Mouse (Mus musculus): ENCODE data around the gene Nudt3.
"Not testable (repeated sequence)": the region's sequence is repeated elsewhere in the genome, so short reads cannot be mapped to it uniquely, and the experiment has no call there.

Nudt3 gene

DNA sequence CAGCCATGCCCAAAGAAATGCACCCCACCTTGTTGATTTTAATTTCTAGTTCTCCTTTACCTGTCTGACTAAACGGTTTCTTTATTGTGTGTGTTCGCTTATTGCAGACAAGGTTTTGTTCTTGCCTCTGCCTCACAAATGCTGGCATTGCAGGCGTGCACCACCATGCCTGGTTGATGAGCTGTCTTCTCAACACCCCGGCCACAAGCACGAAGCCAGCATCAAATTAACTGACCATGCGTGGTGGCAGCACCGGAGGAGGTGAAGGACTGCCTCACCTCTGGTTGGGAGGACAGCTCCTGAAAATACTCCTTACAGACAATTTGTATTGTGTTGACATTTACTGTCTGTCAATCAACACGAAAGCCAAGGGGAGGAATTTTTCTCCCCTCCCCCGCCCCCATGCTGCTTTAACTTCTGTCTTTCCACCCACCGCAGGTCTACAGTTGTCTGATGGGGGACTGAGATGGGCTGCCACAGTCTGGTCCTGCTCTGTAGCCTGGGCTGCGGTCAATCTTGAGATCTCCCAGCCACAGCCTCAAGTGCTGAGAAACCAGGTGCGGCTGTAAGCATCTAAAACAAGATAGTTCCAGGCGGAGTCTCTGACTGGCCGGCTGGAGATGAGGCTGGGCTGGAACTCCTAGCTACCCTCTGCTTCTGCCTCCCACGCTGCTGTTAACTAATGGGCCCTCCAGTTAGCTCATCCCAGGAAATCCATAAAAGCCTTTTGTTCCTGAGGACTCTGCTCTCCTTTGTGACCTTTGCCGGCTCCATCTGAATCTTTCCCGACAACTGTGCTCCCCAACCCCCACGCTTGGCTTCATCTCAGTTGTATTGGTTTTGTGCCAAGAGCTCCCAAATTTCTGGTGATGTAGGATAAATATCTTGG, 13.1 kb upstream of the Nudt3 start, which contains the start of gene Rps10:
Gene Rps10 (minus strand): TSS at position 538 of the 889 bp plus-strand sequence.
- no peak for DNase-seq (ENCODE audit: low read depth, low spot score)

GRCm38 (mm10) chr17:27635575-27635903, 12.2 kb upstream of the Nudt3 start:
- not testable (repeated sequence) for DNase-seq (ENCODE audit: low read depth, low spot score)

DNA sequence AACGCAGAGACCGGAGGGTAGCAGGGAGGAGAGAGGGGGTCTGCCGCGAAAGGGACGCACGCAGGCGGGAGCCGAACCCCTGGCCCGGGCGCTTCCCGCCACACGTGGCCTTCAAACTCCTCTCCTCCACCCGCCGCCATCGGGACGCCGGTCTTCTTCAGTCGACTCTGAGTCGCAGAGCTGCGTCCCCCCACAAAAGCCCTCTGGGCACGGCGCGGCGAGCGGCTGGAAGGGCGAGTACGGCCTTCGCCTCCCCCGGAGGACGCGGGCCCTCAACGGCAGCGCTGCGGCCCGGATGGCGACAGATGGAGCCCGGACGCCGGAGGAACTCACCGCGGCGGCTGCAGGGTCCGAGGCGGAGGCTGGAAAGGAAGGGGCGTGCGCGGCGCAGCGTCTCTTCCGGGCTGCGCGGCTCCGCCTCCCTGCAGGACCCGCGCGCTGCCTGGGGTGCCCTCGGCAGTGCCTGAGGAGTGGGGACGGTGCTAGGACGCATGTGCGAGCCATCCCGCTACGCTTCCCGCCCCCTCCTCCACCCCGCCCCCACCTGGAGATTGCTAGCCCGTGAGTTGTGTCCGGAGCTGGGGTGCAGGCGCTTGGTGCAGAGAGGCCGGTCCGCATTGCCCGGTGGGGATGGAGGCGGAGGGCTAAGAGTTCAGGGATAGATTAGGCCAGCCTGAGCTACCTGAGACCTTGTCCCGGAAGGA, 11.7 kb upstream of the Nudt3 start, which contains the start of gene RPS10-NUDT3:
Gene RPS10-NUDT3 (minus strand): TSS at position 352 of the 704 bp plus-strand sequence.
- peak; percentile 87 for DNase-seq (ENCODE audit: low read depth, low spot score)

DNA sequence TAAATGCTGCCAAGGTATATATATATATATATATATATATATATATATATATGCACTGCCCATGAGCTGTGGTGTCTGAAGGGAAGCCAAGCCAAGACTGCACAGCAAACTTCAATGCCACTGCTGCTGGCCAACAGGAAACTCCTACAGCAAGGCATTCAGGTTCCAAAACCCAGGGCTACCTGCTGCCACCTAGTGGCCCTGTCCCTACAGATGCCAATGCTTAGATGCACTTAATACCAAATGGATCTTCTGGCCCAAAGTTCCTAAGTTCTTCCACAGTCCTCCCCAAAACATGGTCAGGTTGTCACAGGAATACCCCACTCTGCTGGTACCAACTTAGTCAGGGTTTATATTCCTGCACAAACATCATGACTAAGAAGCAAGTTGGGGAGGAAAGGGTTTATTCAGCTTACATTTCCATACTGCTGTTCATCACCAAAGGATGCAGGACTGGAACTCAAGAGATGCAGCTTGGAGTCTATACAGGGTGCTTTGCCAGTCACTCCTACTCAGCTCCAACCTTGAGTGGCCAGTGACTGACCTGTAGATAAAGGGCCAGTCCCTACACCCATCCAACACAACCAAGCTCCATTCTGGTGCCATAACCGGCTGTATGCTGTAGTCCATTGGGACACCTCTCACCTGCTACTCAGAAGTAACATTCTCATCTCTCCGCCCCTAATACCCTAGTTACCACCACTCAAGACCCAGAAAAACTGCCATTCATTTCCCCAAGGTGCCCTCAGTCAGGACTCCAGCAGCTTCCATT, 6.1 kb upstream of the Nudt3 start:
- peak; percentile 63 for DNase-seq (ENCODE audit: low read depth, low spot score)

DNA sequence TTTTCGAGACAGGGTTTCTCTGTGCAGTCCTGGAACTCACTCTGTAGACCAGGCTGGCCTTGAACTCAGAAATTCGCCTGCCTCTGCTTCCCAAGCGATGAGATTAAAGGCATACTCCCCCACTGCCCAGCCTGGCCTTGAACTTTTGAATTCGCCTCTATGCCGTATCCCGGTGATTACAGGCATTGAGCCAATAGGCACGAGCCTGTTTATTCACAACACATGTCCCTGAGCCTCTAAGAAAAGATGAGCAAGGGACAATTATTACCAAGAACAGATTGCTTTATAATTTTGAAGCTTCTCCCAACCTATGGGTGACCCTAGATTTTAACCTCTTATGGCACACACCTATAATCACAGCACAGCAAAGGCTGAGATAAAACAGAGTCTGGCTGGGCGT, 5.1 kb upstream of the Nudt3 start:
- DNase-seq (ENCODE audit: low read depth, low spot score), result no peak

DNA sequence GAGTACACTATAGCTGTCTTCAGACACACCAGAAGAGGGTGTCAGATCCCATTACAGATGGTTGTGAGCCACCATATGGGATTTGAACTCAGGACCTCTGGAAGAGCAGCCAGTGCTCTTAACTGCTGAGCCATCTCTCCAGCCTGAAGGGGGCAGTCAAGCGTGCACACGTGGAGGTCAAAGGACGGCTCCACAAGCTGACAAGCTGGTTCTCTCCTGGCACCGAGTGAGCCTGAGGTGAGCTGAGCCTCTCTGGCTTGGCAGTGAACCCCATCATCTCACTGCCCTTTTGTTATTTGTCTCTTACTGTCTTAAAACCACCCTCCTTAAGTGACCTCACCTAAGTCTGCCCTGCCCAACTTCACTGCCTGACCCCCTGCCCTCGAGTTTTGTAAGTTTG, 4.2 kb upstream of the Nudt3 start:
- no peak for DNase-seq (ENCODE audit: low read depth, low spot score)

- DNase-seq (ENCODE audit: low read depth, low spot score), result no peak
Measured at GRCm38 (mm10) chr17:27626681-27627080, 3.4 kb upstream of the Nudt3 start.

DNA sequence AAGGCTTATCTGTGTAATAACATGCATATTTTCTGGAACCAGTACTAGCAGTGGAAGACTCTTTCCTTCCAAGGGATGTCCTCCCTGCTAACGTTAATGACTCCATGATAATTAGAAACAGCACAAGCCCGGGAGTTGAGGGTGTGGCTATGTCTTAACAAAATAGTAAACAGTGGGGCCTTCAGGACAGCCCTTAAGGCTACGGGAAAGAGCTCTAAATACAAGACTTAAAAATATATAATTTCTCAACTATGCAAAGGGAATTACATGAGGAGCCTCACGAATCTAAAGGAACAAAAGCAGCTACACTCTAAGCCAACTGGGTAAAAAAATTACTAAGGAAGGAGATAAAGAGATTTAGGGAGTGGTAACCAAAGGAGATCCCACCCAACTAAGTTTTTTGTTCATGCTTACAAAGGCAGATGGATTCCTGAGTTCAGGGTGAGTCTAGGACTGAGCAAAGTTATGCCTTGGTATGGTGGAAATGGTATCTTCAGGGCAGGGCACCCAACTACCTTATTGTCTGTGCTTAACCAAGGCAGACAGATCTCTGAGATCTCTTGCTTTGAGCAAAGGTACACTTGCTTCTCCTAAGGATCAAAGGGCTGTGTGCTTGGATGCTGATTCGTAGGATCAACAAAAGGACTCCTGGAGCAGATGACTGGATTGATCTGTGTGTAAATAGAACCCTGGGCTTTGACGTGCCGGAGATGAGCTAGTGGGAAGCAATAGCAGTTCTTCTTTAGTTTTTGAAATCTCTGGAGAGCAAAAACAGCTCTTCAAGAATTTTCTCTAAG, 2.4 kb upstream of the Nudt3 start:
- no peak for DNase-seq (ENCODE audit: low read depth, low spot score)

DNA sequence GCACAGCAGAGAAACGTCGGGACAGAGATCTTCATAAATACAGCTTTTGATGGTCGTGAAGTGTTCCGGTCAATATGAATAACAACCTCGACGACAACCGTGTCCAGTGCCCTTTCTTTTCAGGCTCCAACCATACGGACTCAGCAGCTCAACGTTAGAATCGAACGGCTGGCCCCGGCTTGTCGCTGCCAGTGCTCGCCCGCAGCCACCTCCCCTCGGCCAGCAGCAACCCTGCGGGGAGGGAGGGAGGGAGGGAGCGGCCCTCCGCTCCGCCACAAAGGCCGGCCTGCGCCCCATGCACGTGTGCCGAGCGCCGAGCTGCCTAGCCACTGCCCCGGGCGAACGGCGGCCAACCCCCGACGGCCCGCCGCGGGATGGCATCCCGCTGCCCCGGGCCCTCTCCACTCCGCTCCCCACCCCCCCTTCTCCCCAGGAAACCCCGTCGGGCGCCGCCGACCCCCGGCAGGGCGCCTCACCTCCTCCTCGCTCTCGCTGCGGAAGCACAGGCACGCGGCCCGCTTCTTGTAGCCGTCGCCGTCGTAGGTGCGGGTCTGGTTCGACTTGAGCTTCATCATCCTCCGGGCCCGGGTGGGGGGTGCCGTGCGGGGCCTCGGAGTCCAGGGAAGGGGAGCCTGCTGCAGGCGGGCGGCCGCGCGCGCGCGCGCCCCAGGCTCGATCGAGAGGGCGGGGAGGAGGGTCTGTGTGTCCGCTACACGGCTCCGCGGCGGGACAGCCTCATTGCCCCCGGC, 510 bp downstream of the Nudt3 start:
- DNase-seq (ENCODE audit: low read depth, low spot score), result no peak

GRCm38 (mm10) chr17:27621705-27622531, 1.4 kb downstream of the Nudt3 start:
- DNase-seq (ENCODE audit: low read depth, low spot score), result no peak

- DNase-seq (ENCODE audit: low read depth, low spot score), result no peak
Measured at GRCm38 (mm10) chr17:27621161-27621560, 2.1 kb downstream of the Nudt3 start.

DNA sequence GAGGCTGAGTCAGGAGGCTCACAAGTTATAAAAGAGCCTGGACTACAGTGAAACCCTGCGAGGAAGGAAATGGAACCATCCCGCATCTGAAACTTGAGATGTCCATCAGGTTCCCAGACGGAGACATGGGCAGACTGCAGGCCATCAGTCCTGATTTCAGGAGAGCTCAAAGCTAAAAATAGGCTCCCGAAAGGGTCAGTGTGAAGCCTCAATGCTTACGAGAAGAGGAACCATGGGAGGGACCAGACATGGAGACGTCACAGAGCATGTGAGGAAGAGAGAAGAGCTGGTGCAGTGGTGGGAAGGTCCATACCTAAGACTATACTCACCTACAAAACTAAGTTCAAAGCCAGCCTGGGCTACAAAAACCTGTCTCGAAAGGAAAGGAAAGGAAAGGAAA, 7.9 kb downstream of the Nudt3 start:
- no peak for DNase-seq (ENCODE audit: low read depth, low spot score)

DNA sequence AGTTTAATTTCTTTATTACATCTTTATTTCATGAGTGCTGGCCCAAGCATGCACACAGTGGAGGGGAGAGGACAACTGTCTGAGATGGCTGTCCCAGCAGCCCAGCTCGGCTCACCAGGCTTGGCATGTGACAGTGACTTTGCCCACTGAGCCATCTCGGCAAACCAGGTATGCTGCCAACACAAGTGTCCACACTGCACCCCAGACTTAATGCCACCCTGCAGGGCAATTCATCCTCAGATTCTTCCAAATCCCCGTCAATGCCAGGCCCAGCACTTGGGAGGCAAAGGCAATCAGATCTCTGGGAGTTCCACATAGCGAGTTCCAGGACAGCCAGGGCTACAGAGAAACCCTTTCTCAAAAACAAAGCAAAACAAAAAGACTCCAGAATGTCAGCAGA, 10.3 kb downstream of the Nudt3 start:
- DNase-seq (ENCODE audit: low read depth, low spot score), result no peak

GRCm38 (mm10) chr17:27611994-27612393, 11.3 kb downstream of the Nudt3 start:
- DNase-seq (ENCODE audit: low read depth, low spot score), result no peak

GRCm38 (mm10) chr17:27611519-27611884, 11.8 kb downstream of the Nudt3 start:
- DNase-seq (ENCODE audit: low read depth, low spot score), result no peak

GRCm38 (mm10) chr17:27610679-27611518, 12.4 kb downstream of the Nudt3 start:
- DNase-seq (ENCODE audit: low read depth, low spot score), result no peak

GRCm38 (mm10) chr17:27609576-27609975, 13.7 kb downstream of the Nudt3 start:
- no peak for DNase-seq (ENCODE audit: low read depth, low spot score)

- no peak for DNase-seq (ENCODE audit: low read depth, low spot score)
Measured at GRCm38 (mm10) chr17:27603522-27604234, 19.6 kb downstream of the Nudt3 start.
